Mouse (Mus musculus) midbrain, embryonic 16.5 days (tissue): Measurements from ENCODE around the gene Slc23a2. TPM values are rescaled to one million over a fixed set of nuclear protein-coding genes. Genes with fewer than 3 reads are reported as not detected.

ENCODE experiments used
- ATAC-seq: fragments of 200-750 bp; cut with Nextera tagmentation; 2 replicates; pipeline ENCODE4 v1.8.0; 2017; ENCODE audit warnings: moderate TSS enrichment
- H3K27ac ChIP-seq: fragments of 300-500 bp; sonication (generic); 2 replicates; pipeline ENCODE4 v1.5.1; 2014; ENCODE audit warnings: mild to moderate bottlenecking, low read length, mixed read lengths
- H3K27me3 ChIP-seq: fragments of 300-500 bp; sonication (generic); 2 replicates; pipeline ENCODE4 v1.6.1; 2014; ENCODE audit warnings: low read depth, low read length, mixed read lengths; ENCODE audit not compliant: control insufficient read depth, insufficient read depth
- H3K36me3 ChIP-seq: fragments of 300-500 bp; sonication (generic); 2 replicates; pipeline ENCODE4 v1.6.1; 2014; ENCODE audit warnings: mild to moderate bottlenecking, low read length, moderate library complexity, mixed read lengths; ENCODE audit not compliant: control insufficient read depth, insufficient read depth
- H3K4me1 ChIP-seq: fragments of 300-500 bp; sonication (generic); 2 replicates; pipeline ENCODE4 v1.6.1; 2014; ENCODE audit warnings: mild to moderate bottlenecking, low read length, mixed read lengths; ENCODE audit not compliant: control insufficient read depth, insufficient read depth
- H3K4me2 ChIP-seq: fragments of 300-500 bp; sonication (generic); 2 replicates; pipeline ENCODE4 v1.6.1; 2014; ENCODE audit warnings: mild to moderate bottlenecking, low read length, mixed read lengths
- H3K4me3 ChIP-seq: fragments of 300-500 bp; sonication (generic); 2 replicates; pipeline ENCODE4 v1.5.1; 2014; ENCODE audit warnings: low read depth, mild to moderate bottlenecking, low read length, moderate library complexity, mixed read lengths
- H3K9ac ChIP-seq: fragments of 300-500 bp; sonication (generic); 2 replicates; pipeline ENCODE4 v1.6.1; 2014; ENCODE audit warnings: low read depth, low read length, mixed read lengths
- H3K9me3 ChIP-seq: fragments of 300-500 bp; sonication (generic); replicated peaks from 2 replicates; pipeline ENCODE4 v1.6.1; 2014; ENCODE audit warnings: mild to moderate bottlenecking, low read length, mixed read lengths; ENCODE audit not compliant: control insufficient read depth, poor library complexity, severe bottlenecking
- WGBS: fragments of 180-500 bp; shearing (Covaris S2); extraction: QIAGEN DNeasy Blood & Tissue Kit; methylation state at CpG from one replicate; pipeline ENCODE4 v1.1.7; 2014; 5-methylcytosine and 5-hydroxymethylcytosine counted together
- polyA plus RNA-seq: library from polyadenylated mRNA; unstranded; fragments of >200 nt; fragmentation: Nextera tagmentation; extraction: Ambion mirVana; gene quantifications from 2 replicates; pipeline ENCODE4 v1.2.1, GENCODE M21; 2015

Slc23a2 gene
- polyA plus RNA-seq, 1 experiment from 2014 or later, result 37.9 TPM

DNA sequence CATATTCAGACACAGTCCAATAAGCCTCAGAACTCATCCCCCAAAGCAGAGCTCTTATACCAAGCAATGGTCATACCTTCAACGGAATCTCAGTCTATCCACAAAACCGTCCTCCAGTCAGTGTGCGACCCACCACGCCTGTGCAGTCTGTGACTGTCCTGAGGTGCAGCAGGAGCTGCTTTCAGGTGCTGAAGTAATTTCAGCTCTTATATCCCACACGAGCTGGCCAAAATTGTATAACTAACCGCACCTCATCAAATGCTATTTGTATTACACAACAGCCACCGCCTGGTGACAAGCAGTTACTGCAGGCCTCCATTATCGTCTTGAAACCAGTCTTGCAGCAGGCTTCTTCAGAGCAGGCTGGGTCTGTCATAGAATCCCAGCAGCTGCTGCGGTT, 33.6 kb downstream of the Slc23a2 start:
- Histone ChIP-seq H3K36me3 (no peaks in the 10 kb centered on the region), H3K4me1 (peaks cover 17% of the 10 kb centered on the region), H3K27me3 (no peaks in the 10 kb centered on the region), H3K4me3 (no peak overlapping the region), H3K4me2 (no peak overlapping the region), H3K9ac (no peak overlapping the region), H3K9me3 (no peaks in the 10 kb centered on the region), H3K27ac (no peak overlapping the region)
- 57% methylated on average over 9 of the region's 9 CpGs for WGBS
- peak; percentile 47; the same call in 1 of the 2 replicates for ATAC-seq

DNA sequence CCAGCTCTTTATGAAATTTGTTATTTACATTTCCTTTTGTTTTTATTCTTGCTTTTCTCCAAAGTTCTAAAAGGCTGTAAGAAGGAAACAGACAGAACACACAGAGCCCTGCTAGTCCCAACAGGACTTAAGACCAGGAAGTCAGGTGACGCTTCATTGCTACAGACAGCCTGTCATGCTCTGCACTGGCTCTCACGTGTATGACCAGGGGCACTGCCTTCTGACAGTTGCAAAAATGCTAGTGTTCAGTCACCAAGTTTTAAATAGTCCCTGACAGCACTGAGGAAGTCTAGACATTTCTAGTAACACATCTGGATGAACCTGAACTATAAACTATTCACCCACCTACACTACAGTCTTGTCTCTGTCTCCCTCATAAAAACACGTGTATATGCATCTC, 34.2 kb downstream of the Slc23a2 start:
- H3K36me3 ChIP-seq, result no peaks in the 10 kb centered on the region
- no peak overlapping the region for H3K4me2 ChIP-seq
- H3K27me3 ChIP-seq, result no peaks in the 10 kb centered on the region
- no peak for ATAC-seq
- no peak overlapping the region for H3K9ac ChIP-seq
- H3K27ac ChIP-seq, result no peak overlapping the region
- H3K4me1 ChIP-seq, result peaks cover 20% of the 10 kb centered on the region
- WGBS, result 62% methylated on average over 3 of the region's 3 CpGs
- H3K4me3 ChIP-seq, result no peak overlapping the region
- H3K9me3 ChIP-seq, result no peaks in the 10 kb centered on the region

GRCm38 (mm10) chr2:132108988-132109387, 35.9 kb downstream of the Slc23a2 start:
- 98% methylated on average over 9 of the region's 9 CpGs for WGBS
- H3K27ac ChIP-seq, result no peak overlapping the region
- no peak for ATAC-seq
- H3K4me2 ChIP-seq, result no peak overlapping the region
- H3K9ac ChIP-seq, result no peak overlapping the region
- H3K27me3 ChIP-seq, result no peaks in the 10 kb centered on the region
- no peaks in the 10 kb centered on the region for H3K36me3 ChIP-seq
- no peak overlapping the region for H3K4me3 ChIP-seq
- peaks cover 18% of the 10 kb centered on the region for H3K4me1 ChIP-seq
- H3K9me3 ChIP-seq, result no peaks in the 10 kb centered on the region

GRCm38 (mm10) chr2:132107611-132108010, 37.3 kb downstream of the Slc23a2 start:
- WGBS, result 65% methylated on average over 9 of the region's 9 CpGs
- H3K27ac ChIP-seq, result no peak overlapping the region
- H3K9ac ChIP-seq, result no peak overlapping the region
- no peaks in the 10 kb centered on the region for H3K36me3 ChIP-seq
- H3K9me3 ChIP-seq, result no peaks in the 10 kb centered on the region
- no peaks in the 10 kb centered on the region for H3K27me3 ChIP-seq
- H3K4me2 ChIP-seq, result no peak overlapping the region
- peaks cover 18% of the 10 kb centered on the region for H3K4me1 ChIP-seq
- no peak overlapping the region for H3K4me3 ChIP-seq
- ATAC-seq, result no peak

DNA sequence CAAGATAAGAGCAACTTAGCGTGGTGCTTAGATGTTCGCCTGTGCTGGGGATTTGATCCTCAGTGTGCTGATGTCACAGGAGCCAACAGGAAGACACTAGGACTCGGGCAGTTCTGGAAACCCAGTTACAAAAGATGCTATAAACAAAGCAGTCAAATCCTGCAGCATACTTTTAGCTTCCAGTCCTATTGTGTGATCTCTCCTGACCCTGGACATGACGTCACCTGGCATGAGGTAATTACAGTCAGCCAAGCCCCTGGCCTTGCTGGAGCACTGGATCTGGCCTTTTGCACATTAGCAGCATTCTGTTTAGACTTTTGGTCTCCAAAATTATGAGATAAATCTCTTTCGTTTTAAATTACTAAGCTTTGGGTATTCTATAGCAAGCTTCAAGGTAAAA, 38.8 kb downstream of the Slc23a2 start:
- no peaks in the 10 kb centered on the region for H3K36me3 ChIP-seq
- H3K9me3 ChIP-seq, result no peaks in the 10 kb centered on the region
- H3K27ac ChIP-seq, result no peak overlapping the region
- ATAC-seq, result no peak
- 74% methylated on average over 5 of the region's 5 CpGs for WGBS
- no peaks in the 10 kb centered on the region for H3K27me3 ChIP-seq
- no peak overlapping the region for H3K9ac ChIP-seq
- H3K4me3 ChIP-seq, result no peak overlapping the region
- no peak overlapping the region for H3K4me2 ChIP-seq
- peaks cover 15% of the 10 kb centered on the region for H3K4me1 ChIP-seq

- no peaks in the 10 kb centered on the region for H3K27me3 ChIP-seq
- no peak overlapping the region for H3K27ac ChIP-seq
- no peaks in the 10 kb centered on the region for H3K9me3 ChIP-seq
- no peak overlapping the region for H3K4me3 ChIP-seq
- H3K4me1 ChIP-seq, result peaks cover 15% of the 10 kb centered on the region
- H3K9ac ChIP-seq, result no peak overlapping the region
- no peak overlapping the region for H3K4me2 ChIP-seq
- WGBS, result 17% methylated on average over 8 of the region's 8 CpGs
- peaks cover 5% of the 10 kb centered on the region; the same call in 1 of the 2 replicates for H3K36me3 ChIP-seq
- ATAC-seq, result no peak
Observed at GRCm38 (mm10) chr2:132103265-132103664, 41.6 kb downstream of the Slc23a2 start.

DNA sequence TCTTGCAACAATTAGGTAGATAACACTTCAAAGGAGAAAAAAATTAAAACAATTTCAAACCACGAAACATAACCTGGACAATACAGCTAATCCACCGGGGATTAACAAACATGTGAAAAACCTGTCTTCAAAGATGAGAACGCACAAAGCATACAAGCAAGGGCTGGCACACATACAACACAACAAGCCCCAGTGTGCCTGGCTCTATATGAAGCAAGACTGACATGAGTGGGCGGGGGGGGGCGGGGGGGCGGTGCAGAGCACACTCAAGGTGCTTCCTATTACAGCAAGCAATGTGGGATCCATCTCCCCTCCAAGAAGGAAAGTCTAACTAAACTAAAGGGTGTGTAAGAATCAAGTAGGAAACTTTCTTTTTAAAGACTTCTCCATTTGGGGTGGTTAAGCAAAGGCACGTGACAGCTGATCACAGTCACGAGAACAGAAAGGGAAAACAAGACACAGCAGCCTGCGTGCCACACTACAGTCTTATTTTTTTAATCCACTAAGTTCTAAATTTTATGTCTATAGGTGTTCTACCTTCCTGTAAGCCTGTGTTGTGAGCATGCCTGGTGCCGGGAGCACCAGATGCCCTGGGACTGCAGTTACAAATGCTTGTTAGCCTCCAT, 42.3 kb downstream of the Slc23a2 start:
- Histone ChIP-seq H3K36me3 (peaks cover 5% of the 10 kb centered on the region; the same call in 1 of the 2 replicates), H3K9me3 (no peaks in the 10 kb centered on the region), H3K4me1 (peaks cover 14% of the 10 kb centered on the region), H3K27ac (no peak overlapping the region), H3K27me3 (no peaks in the 10 kb centered on the region), H3K9ac (no peak overlapping the region), H3K4me3 (no peak overlapping the region), H3K4me2 (no peak overlapping the region)
- no peak for ATAC-seq
- 76% methylated on average over 10 of the region's 10 CpGs for WGBS

- peaks cover 5% of the 10 kb centered on the region for H3K36me3 ChIP-seq
- no peaks in the 10 kb centered on the region for H3K9me3 ChIP-seq
- no peak overlapping the region for H3K9ac ChIP-seq
- H3K4me3 ChIP-seq, result no peak overlapping the region
- no peaks in the 10 kb centered on the region for H3K4me1 ChIP-seq
- H3K27ac ChIP-seq, result no peak overlapping the region
- ATAC-seq, result no peak
- no peaks in the 10 kb centered on the region for H3K27me3 ChIP-seq
- 72% methylated on average over 9 of the region's 9 CpGs for WGBS
- no peak overlapping the region for H3K4me2 ChIP-seq
Observed at GRCm38 (mm10) chr2:132098942-132099672, 45.8 kb downstream of the Slc23a2 start.

DNA sequence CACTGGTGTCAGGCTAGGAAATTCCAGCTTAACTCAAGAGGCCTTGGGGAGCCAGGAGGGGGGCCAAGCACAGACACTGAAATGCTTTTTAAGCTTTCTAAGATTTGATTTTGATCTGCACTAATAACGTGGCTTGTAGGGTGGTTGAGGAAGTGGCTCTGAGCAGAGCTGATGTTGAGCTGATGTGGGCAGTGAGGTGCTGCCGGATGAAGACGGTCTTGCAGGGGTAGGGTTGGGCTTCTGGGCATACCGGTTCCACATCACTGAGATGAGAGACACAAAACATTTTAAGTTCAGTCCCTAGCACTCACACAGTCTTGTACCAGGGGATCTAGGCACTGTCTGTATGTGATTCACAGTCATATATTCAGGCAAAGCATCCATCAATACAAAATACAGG, 46.5 kb downstream of the Slc23a2 start:
- Histone ChIP-seq H3K27ac (no peak overlapping the region), H3K36me3 (peaks cover 5% of the 10 kb centered on the region), H3K9me3 (no peaks in the 10 kb centered on the region), H3K9ac (no peak overlapping the region), H3K4me3 (no peak overlapping the region), H3K27me3 (no peaks in the 10 kb centered on the region), H3K4me2 (no peak overlapping the region), H3K4me1 (no peaks in the 10 kb centered on the region)
- WGBS, result 89% methylated on average over 4 of the region's 4 CpGs
- ATAC-seq, result no peak
